Mouse (Mus musculus): Measurements from ENCODE around the gene Dock3. TPM values are rescaled to one million over a fixed set of nuclear protein-coding genes. Genes with fewer than 3 reads are reported as not detected.

The Dock3 gene
- polyA plus RNA-seq, 1 experiment from 2014 or later = 0.93 TPM

DNA sequence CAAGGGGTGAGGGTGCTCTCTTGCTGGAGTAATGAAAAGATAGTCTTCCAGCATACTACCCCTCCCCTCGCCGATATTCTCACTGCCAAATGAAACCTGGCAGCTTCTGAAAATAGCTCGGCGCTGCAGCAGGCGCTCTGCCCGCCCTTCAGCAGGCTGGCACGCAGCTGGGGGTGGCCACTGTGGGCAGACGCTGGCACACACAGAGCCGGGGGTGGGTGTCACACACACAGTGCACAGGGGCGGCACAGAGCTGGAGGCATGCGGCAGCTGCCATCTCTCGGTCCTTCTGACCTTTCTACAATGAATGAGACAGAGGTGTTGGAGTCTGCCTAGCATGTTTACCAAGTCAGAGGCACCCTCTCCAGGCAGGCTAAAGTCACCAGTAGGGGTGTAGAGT, 22.8 kb upstream of the Dock3 start:
- Histone ChIP-seq H3K27ac (replicated peaks) (no peak overlapping the region), H3K9me3 (ENCODE audit: control insufficient read depth, low read length) (no peaks in the 10 kb centered on the region), H3K4me3 (ENCODE audit: low read depth, low read length) (no peak overlapping the region), H3K36me3 (ENCODE audit: control insufficient read depth, insufficient read depth, low read length) (no peaks in the 10 kb centered on the region), H3K27me3 (ENCODE audit: control insufficient read depth, insufficient read depth, low read length) (no peaks in the 10 kb centered on the region), H3K4me1 (replicated peaks; ENCODE audit: control insufficient read depth, insufficient read depth) (no peaks in the 10 kb centered on the region), H3K9ac (ENCODE audit: low read length) (no peak overlapping the region), H3K4me2 (replicated peaks; ENCODE audit: low read depth) (no peak overlapping the region)
- 54% methylated on average over 12 of the region's 12 CpGs for WGBS
- TF ChIP-seq EP300 (optimal IDR thresholded peaks at IDR 0.05) = no peak
- TF ChIP-seq CTCF (IDR thresholded peaks at IDR 0.05; ENCODE audit: low read depth) = no peak
- DNase-seq (ENCODE audit: low spot score) (peak; percentile 22), ATAC-seq (ENCODE audit: low FRiP score, low TSS enrichment) (0 out of 2 replicates have a peak, but pooled peaks have one; percentile 42)

GRCm38 (mm10) chr9:107252164-107252563, 20.5 kb upstream of the Dock3 start:
- no peak for ATAC-seq (ENCODE audit: low FRiP score, low TSS enrichment)
- H3K4me2 ChIP-seq (replicated peaks; ENCODE audit: low read depth) = no peak overlapping the region
- H3K36me3 ChIP-seq (ENCODE audit: control insufficient read depth, insufficient read depth, low read length) = no peaks in the 10 kb centered on the region
- H3K9me3 ChIP-seq (ENCODE audit: control insufficient read depth, low read length) = no peaks in the 10 kb centered on the region
- no peak overlapping the region for H3K27ac ChIP-seq (replicated peaks)
- H3K4me1 ChIP-seq (replicated peaks; ENCODE audit: control insufficient read depth, insufficient read depth) = no peaks in the 10 kb centered on the region
- DNase-seq (ENCODE audit: low spot score) = no peak
- no peaks in the 10 kb centered on the region for H3K27me3 ChIP-seq (ENCODE audit: control insufficient read depth, insufficient read depth, low read length)
- H3K4me3 ChIP-seq (ENCODE audit: low read depth, low read length) = no peak overlapping the region
- 25% methylated on average over 5 of the region's 5 CpGs for WGBS
- TF ChIP-seq EP300 (optimal IDR thresholded peaks at IDR 0.05) (no peak), CTCF (IDR thresholded peaks at IDR 0.05; ENCODE audit: low read depth) (no peak)
- no peak overlapping the region for H3K9ac ChIP-seq (ENCODE audit: low read length)

DNA sequence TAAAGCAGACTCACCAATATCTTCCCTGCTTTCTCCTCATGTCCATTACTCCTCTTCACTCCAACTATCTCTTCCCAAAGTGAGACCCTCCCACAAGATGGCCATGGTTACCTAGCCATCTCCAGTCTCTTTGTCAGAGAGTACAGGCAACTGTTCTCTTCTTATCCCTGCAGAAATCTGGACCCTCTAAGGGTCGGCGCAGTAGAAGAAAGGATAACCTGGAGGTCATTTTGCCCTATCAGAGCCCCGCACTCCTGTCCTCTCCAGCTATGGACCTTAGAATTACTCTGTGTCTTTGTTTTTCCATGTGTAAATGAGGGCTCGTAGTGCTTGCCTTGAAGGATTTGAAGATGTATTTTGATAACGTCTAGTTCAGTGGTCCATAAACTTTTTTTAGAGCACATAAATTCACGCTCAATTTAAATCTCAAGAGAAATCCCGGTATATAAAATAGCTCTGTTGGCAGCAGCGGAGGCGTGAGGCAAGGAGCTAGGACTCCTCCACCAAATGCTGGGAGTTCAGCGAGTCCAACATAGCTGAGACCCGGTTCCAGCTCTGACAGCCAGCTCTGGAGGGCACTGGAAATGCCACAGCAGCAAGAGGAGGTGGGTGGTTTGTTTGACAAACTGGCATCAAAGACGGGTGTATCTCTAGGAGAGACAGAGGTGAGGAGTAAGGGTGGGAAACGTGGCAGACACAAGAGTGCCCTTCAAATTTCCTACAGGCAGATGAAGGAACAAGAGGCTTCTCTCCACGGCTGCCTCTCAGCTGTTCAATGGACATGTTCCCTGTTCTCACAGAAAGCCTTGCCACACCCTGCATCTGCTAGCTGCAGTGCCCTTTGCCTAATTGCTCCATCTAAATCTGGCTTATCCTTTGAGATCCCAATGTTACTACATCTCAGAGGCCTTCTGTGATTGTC, 19.0 kb upstream of the Dock3 start:
- H3K27ac ChIP-seq (replicated peaks) = no peak overlapping the region
- H3K9me3 ChIP-seq (ENCODE audit: control insufficient read depth, low read length) = no peaks in the 10 kb centered on the region
- no peak overlapping the region for H3K4me2 ChIP-seq (replicated peaks; ENCODE audit: low read depth)
- H3K27me3 ChIP-seq (ENCODE audit: control insufficient read depth, insufficient read depth, low read length) = no peaks in the 10 kb centered on the region
- ATAC-seq (ENCODE audit: low FRiP score, low TSS enrichment) (no peak), DNase-seq (ENCODE audit: low spot score) (peak; percentile 5)
- WGBS = 72% methylated on average over 14 of the region's 14 CpGs
- TF ChIP-seq EP300 (optimal IDR thresholded peaks at IDR 0.05) (no peak), CTCF (IDR thresholded peaks at IDR 0.05; ENCODE audit: low read depth) (no peak)
- H3K9ac ChIP-seq (ENCODE audit: low read length) = no peak overlapping the region
- H3K4me1 ChIP-seq (replicated peaks; ENCODE audit: control insufficient read depth, insufficient read depth) = no peaks in the 10 kb centered on the region
- no peaks in the 10 kb centered on the region for H3K36me3 ChIP-seq (ENCODE audit: control insufficient read depth, insufficient read depth, low read length)
- no peak overlapping the region for H3K4me3 ChIP-seq (ENCODE audit: low read depth, low read length)

- Histone ChIP-seq H3K9me3 (ENCODE audit: control insufficient read depth, low read length) (no peaks in the 10 kb centered on the region), H3K4me1 (replicated peaks; ENCODE audit: control insufficient read depth, insufficient read depth) (no peaks in the 10 kb centered on the region), H3K36me3 (ENCODE audit: control insufficient read depth, insufficient read depth, low read length) (no peaks in the 10 kb centered on the region), H3K27ac (replicated peaks) (no peak overlapping the region), H3K4me3 (ENCODE audit: low read depth, low read length) (no peak overlapping the region), H3K9ac (ENCODE audit: low read length) (no peak overlapping the region), H3K4me2 (replicated peaks; ENCODE audit: low read depth) (no peak overlapping the region), H3K27me3 (ENCODE audit: control insufficient read depth, insufficient read depth, low read length) (no peaks in the 10 kb centered on the region)
- ATAC-seq (ENCODE audit: low FRiP score, low TSS enrichment) (no peak), DNase-seq (ENCODE audit: low spot score) (no peak)
- WGBS = 61% methylated on average over 6 of the region's 6 CpGs
- TF ChIP-seq EP300 (optimal IDR thresholded peaks at IDR 0.05) = no peak
- TF ChIP-seq CTCF (IDR thresholded peaks at IDR 0.05; ENCODE audit: low read depth) = no peak
Observed at GRCm38 (mm10) chr9:107249154-107249553, 17.4 kb upstream of the Dock3 start.

GRCm38 (mm10) chr9:107246170-107246569, 14.5 kb upstream of the Dock3 start:
- no peak overlapping the region for H3K27ac ChIP-seq (replicated peaks)
- H3K9ac ChIP-seq (ENCODE audit: low read length) = no peak overlapping the region
- DNase-seq (ENCODE audit: low spot score) (no peak), ATAC-seq (ENCODE audit: low FRiP score, low TSS enrichment) (no peak)
- H3K4me2 ChIP-seq (replicated peaks; ENCODE audit: low read depth) = no peak overlapping the region
- TF ChIP-seq CTCF (IDR thresholded peaks at IDR 0.05; ENCODE audit: low read depth) (peak; percentile 69), EP300 (optimal IDR thresholded peaks at IDR 0.05) (no peak)
- no peaks in the 10 kb centered on the region for H3K4me1 ChIP-seq (replicated peaks; ENCODE audit: control insufficient read depth, insufficient read depth)
- no peaks in the 10 kb centered on the region for H3K36me3 ChIP-seq (ENCODE audit: control insufficient read depth, insufficient read depth, low read length)
- H3K4me3 ChIP-seq (ENCODE audit: low read depth, low read length) = no peak overlapping the region
- no peaks in the 10 kb centered on the region for H3K9me3 ChIP-seq (ENCODE audit: control insufficient read depth, low read length)
- H3K27me3 ChIP-seq (ENCODE audit: control insufficient read depth, insufficient read depth, low read length) = no peaks in the 10 kb centered on the region
- WGBS = 61% methylated on average over 4 of the region's 4 CpGs

- Histone ChIP-seq H3K4me3 (ENCODE audit: low read depth, low read length) (no peak overlapping the region), H3K9ac (ENCODE audit: low read length) (no peak overlapping the region), H3K27ac (replicated peaks) (no peak overlapping the region), H3K4me1 (replicated peaks; ENCODE audit: control insufficient read depth, insufficient read depth) (no peaks in the 10 kb centered on the region), H3K4me2 (replicated peaks; ENCODE audit: low read depth) (no peak overlapping the region), H3K9me3 (ENCODE audit: control insufficient read depth, low read length) (no peaks in the 10 kb centered on the region), H3K27me3 (ENCODE audit: control insufficient read depth, insufficient read depth, low read length) (no peaks in the 10 kb centered on the region), H3K36me3 (ENCODE audit: control insufficient read depth, insufficient read depth, low read length) (no peaks in the 10 kb centered on the region)
- TF ChIP-seq EP300 (optimal IDR thresholded peaks at IDR 0.05) (no peak), CTCF (IDR thresholded peaks at IDR 0.05; ENCODE audit: low read depth) (no peak)
- ATAC-seq (ENCODE audit: low FRiP score, low TSS enrichment) = no peak
- no peak for DNase-seq (ENCODE audit: low spot score)
- WGBS = 82% methylated on average over 4 of the region's 4 CpGs
Observed at GRCm38 (mm10) chr9:107245311-107245710, 13.6 kb upstream of the Dock3 start.
